Mouse (Mus musculus): ENCODE results near the gene Rfx5.
"Not testable (repeated sequence)": the region's sequence is repeated elsewhere in the genome, so short reads cannot be mapped to it uniquely, and the experiment has no call there.

The Rfx5 gene

DNA sequence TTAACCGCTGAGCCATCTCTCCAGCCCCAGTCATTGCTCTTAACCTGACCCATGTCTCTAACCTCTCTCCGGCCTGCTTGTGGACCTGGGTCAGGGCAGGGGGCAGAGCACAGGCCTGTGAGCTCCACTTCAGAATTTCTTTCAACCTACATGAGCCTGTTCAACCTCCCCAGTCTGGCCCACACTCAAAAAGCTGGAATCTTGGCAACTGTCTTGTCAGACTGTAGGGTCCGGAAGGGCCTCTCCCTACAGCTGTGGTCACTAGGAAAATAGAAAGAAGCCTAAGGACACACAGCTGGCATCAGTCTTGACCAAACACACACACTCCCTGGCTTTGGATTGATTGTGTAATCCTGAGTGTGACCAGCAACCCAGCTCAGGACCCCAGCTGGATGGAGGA, 18.5 kb upstream of the Rfx5 start:
- not testable (repeated sequence) for DNase-seq (ENCODE audit: low read depth)

- not testable (repeated sequence) for DNase-seq (ENCODE audit: low read depth)
These were observed 17.7 kb upstream of the Rfx5 start for GRCm38 (mm10) chr3:94936147-94936546.

GRCm38 (mm10) chr3:94937194-94937593, 16.7 kb upstream of the Rfx5 start:
- DNase-seq (ENCODE audit: low read depth) = not testable (repeated sequence)

GRCm38 (mm10) chr3:94940033-94940432, 13.8 kb upstream of the Rfx5 start:
- not testable (repeated sequence) for DNase-seq (ENCODE audit: low read depth)

DNA sequence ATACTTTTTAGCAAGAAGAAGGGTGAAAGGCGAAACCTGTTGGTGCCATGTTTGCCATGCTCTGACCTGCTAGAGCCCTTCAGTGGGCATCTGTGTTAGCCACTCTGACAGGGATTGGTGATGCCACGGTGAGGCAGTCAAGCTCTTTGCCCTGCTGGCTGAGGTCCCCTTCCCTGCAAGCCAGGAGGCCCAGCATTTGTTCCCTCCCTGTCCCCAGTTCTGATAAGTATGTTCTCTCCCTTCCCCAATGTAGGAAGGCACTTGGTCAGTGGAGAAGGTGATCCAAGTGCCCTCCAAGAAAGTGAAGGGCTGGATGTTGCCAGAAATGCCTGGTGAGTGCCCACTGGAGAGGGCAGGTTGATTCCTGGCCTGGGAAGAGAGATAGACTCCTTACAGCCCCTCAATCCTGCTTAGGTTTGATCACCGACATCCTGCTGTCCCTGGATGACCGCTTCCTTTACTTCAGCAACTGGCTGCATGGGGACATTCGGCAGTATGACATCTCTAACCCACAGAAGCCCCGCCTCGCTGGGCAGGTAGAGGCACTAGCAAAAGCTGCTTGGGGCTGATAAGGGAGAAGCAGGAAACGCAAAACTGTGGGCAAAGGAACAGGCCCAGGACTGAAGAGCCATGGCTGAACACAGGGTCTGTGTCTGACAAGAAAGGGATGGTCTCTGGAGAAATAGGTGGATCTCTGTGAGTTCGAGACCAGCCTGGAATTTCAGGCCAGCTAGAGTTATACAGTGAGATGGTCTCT, 11.5 kb upstream of the Rfx5 start:
- not testable (repeated sequence) for DNase-seq (ENCODE audit: low read depth)

DNA sequence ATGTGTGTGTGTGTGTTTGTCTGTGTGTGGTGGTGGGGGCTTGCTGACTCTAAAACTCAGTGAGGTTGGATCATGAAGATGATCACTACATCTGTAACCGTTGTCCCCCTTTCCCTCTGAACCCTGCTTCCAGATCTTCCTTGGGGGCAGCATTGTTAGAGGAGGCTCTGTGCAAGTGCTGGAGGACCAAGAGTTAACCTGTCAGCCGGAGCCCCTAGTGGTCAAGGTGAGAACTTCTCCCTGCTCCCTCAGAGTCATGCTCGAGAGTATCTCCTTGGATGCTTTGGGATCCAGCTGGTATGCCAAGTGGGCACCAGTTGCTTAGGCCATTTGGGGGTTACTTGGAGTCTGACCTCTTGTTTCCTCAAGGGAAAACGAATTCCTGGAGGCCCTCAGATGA, 10.2 kb upstream of the Rfx5 start:
- not testable (repeated sequence) for DNase-seq (ENCODE audit: low read depth)

- DNase-seq (ENCODE audit: low read depth) = no peak
These were observed 5.7 kb upstream of the Rfx5 start for GRCm38 (mm10) chr3:94948066-94948614.

GRCm38 (mm10) chr3:94949645-94950044, 4.2 kb upstream of the Rfx5 start:
- no peak for DNase-seq (ENCODE audit: low read depth)

GRCm38 (mm10) chr3:94952806-94953205, 1.1 kb upstream of the Rfx5 start:
- DNase-seq (ENCODE audit: low read depth) = no peak

GRCm38 (mm10) chr3:94953384-94953763, 501 bp upstream of the Rfx5 start:
- DNase-seq (ENCODE audit: low read depth) = no peak

DNA sequence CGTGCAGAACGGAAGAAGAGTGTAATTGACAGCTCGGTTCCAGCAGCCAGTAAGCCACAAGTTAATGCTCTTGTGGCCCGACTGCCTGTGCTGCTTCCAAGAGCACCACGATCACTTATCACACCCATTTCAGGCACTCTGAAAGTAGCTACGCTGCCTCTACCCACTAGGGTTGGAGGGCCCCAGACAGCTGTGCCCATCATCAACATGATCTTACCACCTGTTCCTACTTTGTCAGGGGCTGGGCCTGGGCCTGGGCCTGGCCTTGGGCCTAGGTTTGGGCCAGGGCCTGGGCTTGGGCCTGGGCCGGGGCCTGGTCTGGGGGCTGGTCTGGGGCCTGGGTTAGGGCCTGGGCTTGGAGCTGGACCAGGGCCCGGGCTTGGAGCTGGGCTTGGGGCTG, 4.4 kb downstream of the Rfx5 start:
- no peak for DNase-seq (ENCODE audit: low read depth)

- DNase-seq (ENCODE audit: low read depth) = no peak
These were observed 6.0 kb downstream of the Rfx5 start for GRCm38 (mm10) chr3:94959871-94960270.

DNA sequence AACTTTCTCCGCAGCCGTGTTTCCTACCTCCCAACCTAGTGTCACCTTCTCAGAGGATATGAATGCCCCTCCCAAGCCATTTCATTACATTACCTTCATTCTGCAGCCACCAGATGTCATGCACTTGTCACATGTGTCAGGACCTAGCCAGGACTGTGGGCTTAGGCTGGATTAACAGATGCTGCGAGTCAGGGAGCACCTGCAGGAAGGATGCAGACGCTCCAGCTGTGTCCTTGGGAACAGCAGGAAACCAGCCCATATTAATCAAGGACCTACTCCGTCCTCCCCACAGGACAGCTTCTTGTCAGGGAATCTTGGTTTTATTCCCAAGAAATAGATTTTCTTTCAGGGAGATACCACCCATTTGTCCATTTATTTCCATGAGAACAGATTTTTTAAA, 6.4 kb downstream of the Rfx5 start:
- DNase-seq (ENCODE audit: low read depth) = no peak

- DNase-seq (ENCODE audit: low read depth) = no peak
These were observed 11.1 kb downstream of the Rfx5 start for GRCm38 (mm10) chr3:94964989-94965388.

DNA sequence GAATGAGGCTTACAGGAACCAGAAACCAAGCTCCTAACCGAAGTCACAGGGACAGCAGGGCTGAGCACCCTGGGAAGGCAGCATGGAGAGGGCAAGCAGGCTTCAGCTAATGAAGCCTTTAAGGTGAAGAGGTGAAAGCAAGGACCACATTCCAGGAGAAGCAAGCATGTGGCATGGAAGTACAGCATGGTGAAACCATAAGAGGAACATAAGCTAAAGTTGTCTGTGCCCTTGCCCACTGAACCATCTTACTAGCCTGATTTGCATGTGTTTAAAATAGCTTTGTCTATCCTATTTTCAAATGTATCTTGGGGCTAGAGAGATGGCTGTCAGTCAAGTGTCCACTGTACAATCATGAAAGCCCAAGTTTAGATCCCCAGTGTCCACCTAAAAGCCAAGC, 12.0 kb downstream of the Rfx5 start:
- no peak for DNase-seq (ENCODE audit: low read depth)

GRCm38 (mm10) chr3:94972552-94972951, 18.7 kb downstream of the Rfx5 start:
- DNase-seq (ENCODE audit: low read depth) = no peak

- DNase-seq (ENCODE audit: low read depth) = no peak
These were observed 19.7 kb downstream of the Rfx5 start for GRCm38 (mm10) chr3:94973620-94974019.

DNA sequence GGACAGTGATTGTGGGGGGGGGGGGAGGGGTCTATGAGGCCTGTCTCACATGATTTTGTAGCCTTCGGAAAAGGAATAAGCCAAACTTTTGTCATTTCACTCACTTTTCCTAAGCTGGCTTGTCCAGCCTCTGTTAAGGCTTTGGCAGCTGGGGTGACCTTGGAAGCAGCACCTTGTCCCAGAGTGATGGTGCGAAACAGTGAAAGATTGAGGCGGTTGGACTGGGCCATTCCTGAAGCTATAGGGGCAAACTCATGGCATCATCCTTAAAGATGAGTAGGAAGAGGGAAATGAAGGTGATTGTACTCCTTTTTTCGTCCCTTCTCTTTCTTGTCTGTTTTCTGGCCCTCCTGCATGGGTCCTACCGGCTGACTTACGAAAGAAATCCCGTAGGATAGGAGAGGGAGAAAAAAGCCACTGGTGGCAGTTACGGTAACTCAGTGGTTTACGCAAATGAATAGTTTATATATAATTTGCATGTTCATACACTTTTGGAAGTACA, 20.2 kb downstream of the Rfx5 start:
- DNase-seq (ENCODE audit: low read depth) = no peak

DNA sequence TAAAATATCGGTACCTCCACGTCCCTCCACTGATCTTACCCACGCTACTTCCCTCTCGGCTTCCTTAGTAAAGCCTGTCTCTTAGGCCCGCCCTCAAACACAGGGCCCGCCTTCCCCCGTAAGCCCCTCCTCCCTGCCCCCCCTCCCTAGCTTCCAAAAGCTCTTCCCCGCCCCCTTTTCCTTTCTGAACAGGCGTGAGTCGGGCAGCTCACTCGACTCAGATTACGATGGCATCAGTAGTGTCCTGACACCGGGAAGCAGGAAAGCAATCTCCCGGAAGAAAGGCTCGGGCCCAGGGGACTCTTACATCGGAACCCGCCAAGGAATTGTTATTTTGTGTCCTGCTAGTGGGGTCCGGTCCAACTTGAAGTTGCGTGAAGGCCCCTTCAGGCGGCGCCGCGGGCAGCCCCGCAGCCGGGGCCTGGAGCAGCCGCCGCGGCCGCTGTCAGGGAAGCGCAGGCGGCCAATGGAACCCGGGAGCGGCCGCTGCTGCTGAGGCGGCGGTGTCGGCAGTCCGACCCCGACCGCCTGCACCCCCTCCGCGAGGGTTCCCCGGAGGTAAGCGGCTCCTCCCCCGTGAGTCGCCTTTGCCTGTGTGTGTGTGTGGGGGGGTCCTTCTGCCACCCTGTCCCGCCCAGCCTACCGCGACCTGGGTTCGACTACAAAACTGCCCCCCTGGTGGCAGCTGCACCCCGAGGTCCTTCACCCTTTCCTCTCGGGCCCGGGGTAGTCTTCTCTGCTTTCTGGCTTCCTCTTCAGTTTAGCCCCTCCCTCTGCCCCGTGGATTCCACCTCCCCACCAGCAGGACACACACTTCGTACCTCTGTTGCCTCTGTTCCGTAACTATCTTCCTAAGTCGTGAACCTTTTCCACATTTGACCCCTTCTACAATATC, 20.9 kb downstream of the Rfx5 start, which contains the start of gene Pi4kb:
Pi4kb (plus strand) TSS at position 204 of the 895 bp plus-strand sequence.
- DNase-seq (ENCODE audit: low read depth) = peak; percentile 93

- no peak for DNase-seq (ENCODE audit: low read depth)
These were observed 30.4 kb downstream of the Rfx5 start for GRCm38 (mm10) chr3:94984312-94984711.

DNA sequence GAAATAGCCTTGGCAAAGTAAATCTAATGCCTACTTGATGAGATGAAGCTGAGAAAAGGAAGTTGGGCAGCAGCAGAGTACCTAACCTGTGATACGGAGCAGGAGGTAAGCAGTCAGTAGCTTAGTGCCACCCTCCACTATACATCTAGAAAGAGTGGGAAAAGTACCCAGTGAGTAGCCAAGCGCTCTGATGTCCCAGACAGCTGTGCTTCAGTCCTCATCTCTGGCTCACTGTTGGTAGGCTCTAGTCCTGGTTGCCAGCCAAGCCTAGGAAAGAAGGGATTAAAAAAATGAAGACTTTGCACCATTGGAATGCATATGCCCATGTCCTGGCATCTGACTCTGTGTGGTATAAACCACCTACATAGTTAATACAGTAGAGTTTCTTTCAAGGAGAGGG, 31.6 kb downstream of the Rfx5 start:
- no peak for DNase-seq (ENCODE audit: low read depth)

DNA sequence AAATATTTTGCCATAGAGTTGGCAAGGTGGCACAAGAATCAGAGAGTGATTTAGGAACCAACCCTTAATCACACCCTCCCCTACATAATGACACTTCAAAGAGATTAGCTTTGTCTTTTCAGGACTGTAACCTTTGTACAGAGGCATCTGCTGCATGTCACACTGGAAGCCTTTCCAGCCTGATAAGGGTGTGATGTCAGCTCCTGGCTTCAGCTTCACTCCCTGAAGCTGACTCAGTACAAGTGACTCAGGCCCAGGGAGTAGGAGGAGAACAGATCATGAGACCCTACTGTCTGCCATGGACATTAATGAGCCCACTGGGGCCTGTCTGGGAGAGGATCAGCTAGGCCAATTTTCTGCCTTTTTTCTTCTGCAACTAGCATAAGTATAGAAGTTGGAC, 33.7 kb downstream of the Rfx5 start:
- DNase-seq (ENCODE audit: low read depth) = peak; percentile 34
